Mouse (Mus musculus): ENCODE data around the gene Mboat2. TPM values are rescaled to one million over a fixed set of nuclear protein-coding genes. Genes with fewer than 3 reads are reported as not detected.
A peak's percentile ranks its signal among the peaks of the same experiment; 100 is the strongest.

Gene Mboat2
- total RNA-seq, 2 experiments from 2014 or later: 62.6 to 69.3 TPM

DNA sequence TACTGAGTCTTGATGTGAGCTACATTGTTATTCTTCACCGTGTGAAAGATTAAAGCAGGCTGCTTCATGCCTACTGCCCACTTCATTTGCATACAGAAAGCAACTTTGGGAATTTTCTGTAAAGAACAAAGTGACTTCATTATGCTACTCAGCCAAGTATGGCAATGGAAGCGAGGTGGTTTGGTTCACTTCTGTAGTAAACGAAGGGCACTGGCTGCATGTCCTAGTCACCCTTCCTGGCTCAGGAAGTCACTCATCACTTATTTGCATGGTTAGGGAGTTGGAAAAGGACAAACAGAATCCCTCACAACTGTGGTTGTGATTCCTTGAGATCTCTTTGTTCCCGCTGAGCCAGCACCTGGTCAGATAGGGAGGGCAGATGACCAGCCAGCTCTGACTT, 66.7 kb downstream of the Mboat2 start:
- DNase-seq (ENCODE audit: low spot score in 2 of 2): no peak

GRCm38 (mm10) chr12:24898226-24898625, 67.5 kb downstream of the Mboat2 start:
- no peak for DNase-seq (ENCODE audit: low spot score in 2 of 2)

DNA sequence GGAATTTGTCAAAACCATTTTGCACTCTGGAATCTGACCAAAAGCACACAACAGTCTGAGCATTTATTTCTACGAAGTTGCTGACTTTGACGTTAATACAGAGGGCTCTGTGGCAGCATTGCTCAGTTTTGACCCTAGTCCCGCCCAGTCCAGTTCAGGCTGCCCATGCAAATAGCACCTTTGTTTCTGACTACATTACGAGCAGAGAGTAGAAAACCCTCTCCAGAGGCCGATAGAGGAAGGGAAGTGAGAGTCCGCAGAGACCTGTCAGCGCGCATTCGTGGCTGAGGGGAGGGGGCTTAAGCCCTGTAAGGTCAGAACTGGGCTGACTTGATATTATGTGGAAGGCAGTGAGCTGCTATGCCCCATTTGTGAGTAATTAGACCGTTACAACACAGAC, 69.0 kb downstream of the Mboat2 start:
- DNase-seq (ENCODE audit: low spot score in 2 of 2): no peak

- DNase-seq (ENCODE audit: low spot score in 2 of 2): no peak
Measured at GRCm38 (mm10) chr12:24902736-24903135, 72.1 kb downstream of the Mboat2 start.

DNA sequence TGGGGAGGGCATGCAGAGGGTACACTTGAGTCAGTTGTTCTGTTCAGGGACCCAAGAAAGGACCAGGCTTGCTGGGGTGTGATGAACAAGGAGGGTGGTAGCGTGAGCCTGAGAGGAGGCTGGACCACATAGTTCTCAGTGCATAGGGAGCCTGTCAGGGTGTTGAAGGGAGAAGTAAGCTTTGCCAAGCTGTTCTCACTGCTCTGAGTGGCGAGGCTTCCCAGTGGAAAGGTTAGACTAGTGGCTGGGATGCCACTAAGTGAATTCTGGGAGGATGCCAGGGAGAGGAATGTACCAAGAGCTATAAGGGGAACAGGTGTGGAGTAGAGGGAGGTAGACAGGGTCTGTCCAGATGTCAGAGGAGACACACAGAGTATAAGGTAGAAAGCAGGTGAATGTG, 77.2 kb downstream of the Mboat2 start:
- DNase-seq (ENCODE audit: low spot score in 2 of 2): no peak

- DNase-seq (ENCODE audit: low spot score in 2 of 2): no peak
Measured at GRCm38 (mm10) chr12:24909679-24910078, 79.0 kb downstream of the Mboat2 start.

DNA sequence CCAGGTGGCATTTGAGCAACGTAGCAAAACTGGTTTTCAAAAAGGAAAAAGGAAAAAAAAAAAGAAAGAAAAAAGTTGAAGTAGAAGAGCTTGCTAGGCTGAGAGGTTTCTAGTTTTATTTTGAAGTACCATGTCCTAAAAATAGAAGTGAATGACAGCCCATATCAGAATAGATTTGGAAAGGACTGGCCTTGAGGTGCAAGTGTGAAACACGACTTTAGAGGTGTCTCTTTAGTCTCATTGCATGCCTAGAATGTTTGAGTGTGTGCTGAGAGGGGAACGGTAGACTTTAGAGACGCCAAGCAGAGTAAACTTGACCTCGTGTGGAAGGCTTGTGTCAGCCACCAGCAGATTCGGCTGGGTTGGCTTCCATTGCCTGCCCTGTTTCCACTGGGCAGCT, 81.5 kb downstream of the Mboat2 start:
- no peak for DNase-seq (ENCODE audit: low spot score in 2 of 2)

- no peak for DNase-seq (ENCODE audit: low spot score in 2 of 2)
Measured at GRCm38 (mm10) chr12:24912876-24913275, 82.2 kb downstream of the Mboat2 start.

DNA sequence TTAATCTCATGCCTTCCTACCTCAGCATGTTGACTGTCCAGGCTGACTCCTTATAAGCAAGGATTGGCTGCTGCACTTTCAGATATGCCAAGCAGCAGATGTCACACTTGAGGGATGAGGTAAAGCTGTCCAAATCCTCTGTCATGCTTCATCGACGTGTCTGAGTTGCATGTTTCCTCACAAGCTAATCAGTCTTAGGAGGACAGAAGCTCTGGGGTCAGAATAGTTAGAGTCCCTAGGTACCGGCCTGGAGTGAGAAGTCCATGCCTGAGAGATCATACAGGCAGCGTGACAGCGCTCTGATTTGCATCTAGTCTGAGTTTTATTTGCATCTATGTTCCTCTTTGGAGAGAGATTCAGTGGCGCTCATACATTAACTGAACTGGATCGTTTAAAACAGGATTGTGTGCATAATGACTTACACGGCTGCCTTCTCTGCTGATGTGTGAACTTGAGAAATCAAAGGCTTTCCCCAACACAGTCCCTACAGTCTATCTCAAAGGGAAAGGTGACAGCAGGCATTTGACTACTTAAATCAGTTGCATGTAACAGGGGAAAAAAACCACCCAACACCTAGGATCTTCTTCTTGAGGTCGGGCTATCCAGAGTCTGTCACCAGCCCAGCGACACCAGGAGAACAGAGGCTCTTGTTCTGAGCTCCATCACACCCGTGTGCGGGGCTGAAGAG, 88.0 kb downstream of the Mboat2 start:
- no peak for DNase-seq (ENCODE audit: low spot score in 2 of 2)

- DNase-seq (ENCODE audit: low spot score in 2 of 2): no peak
Measured at GRCm38 (mm10) chr12:24920861-24921260, 90.2 kb downstream of the Mboat2 start.

GRCm38 (mm10) chr12:24924003-24924402, 93.3 kb downstream of the Mboat2 start:
- DNase-seq (ENCODE audit: low spot score in 2 of 2): no peak

DNA sequence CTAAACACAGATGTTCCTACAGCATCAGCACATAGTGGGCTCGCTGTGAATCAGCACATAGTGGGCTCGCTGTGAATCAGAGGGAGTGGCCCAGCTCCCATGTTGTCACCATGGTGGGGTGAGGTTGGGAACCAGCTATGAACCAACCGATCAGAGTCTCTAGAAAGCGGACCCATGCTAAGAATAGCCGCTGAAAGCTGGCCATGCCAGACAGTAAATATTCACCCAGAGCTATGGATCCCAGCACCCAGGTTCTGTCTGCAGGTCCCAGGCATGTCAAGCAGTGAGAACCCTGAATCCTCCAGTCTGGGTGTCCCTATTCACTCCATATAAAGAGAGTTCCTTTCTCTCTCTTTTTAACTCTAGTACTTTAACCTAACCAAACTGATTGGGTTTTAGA, 94.6 kb downstream of the Mboat2 start:
- no peak for DNase-seq (ENCODE audit: low spot score in 2 of 2)

- DNase-seq (ENCODE audit: low spot score in 2 of 2): no peak
Measured at GRCm38 (mm10) chr12:24925684-24926083, 95.0 kb downstream of the Mboat2 start.

GRCm38 (mm10) chr12:24928051-24928748, 97.5 kb downstream of the Mboat2 start:
- DNase-seq (ENCODE audit: low spot score in 2 of 2): peak; percentile 81 to 90

DNA sequence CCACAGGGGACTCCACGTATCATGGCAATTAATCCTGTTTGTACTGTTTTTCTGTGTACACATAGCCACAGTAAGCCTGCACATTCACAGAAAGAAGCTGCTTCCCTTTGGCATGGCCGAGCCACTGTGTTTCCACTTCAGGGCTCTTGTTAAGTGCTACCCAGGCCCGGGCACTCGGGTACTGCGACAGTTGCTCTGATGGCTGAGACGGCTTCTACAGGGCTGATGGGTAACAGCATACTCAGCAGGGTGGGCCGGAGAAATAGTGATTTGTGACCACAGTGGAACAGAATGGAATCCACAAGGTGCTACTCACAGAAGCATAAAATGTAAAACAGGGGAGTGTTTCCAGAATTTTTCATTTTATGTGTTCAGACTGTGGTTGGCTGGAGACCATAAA, 98.4 kb downstream of the Mboat2 start:
- DNase-seq (ENCODE audit: low spot score in 2 of 2): no peak

DNA sequence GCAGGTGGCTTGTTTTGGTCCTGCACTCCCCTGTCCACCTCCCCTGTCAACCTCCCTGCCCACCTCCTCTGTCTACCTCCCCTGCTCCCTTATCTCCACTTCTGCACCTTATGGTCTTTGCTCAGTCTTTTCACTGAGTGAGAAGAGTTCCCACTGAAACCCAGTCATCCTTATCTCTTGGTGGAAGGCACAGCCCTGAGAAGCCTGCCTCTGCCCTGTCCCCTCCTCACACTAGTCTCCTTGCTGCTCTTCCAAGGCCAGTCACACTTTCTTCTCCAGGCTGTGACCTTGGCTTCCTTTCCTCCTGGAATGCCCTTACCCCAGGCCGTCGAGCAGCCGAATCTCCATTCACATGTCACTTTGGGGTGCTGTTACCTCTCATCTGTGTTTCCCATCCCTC, 100.1 kb downstream of the Mboat2 start:
- no peak for DNase-seq (ENCODE audit: low spot score in 2 of 2)

GRCm38 (mm10) chr12:24932120-24932519, 101.4 kb downstream of the Mboat2 start:
- DNase-seq (ENCODE audit: low spot score in 2 of 2): no peak

GRCm38 (mm10) chr12:24933206-24933775, 102.6 kb downstream of the Mboat2 start:
- DNase-seq (ENCODE audit: low spot score in 2 of 2): no peak

DNA sequence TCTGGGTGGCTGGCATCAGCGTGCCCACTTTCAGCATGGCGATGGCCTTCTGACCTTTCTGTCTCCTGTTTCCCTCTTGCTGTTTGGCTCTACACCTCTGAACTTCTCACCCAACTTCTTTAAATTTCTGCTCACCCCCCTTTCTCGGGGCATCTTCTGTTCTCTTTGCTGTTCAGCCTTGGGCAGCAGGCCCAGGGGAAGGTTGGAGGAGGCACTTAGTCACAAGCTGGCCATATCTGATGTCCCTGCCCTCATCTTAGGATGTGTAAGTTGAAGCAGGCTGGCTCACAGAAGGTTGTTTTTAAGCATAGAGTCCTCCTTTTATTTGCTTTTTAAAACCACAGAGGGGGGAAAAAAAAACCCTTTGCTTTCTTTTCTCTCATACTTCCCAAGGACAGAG, 103.3 kb downstream of the Mboat2 start:
- DNase-seq (ENCODE audit: low spot score in 2 of 2): no peak

DNA sequence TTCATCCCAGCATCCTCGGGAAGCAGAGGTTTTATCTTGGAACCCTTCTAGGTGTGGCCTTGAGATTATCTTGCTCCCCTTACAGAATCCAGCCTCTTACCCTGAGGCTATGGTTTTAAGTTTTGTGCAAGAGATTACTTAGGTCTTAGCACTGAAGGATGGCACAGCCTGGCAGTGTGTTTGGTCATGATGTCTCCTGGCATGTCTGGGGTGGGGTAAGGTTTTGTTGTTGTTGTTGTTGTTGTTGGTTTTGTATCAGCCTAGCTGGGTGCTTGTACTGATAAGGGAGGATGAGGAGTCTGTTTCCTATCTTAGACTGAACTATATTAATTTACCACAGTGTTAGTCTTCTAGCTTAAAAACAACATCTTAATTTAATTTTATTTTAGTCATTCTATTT, 105.6 kb downstream of the Mboat2 start:
- no peak for DNase-seq (ENCODE audit: low spot score in 2 of 2)

GRCm38 (mm10) chr12:24939372-24939771, 108.7 kb downstream of the Mboat2 start:
- no peak for DNase-seq (ENCODE audit: low spot score in 2 of 2)

DNA sequence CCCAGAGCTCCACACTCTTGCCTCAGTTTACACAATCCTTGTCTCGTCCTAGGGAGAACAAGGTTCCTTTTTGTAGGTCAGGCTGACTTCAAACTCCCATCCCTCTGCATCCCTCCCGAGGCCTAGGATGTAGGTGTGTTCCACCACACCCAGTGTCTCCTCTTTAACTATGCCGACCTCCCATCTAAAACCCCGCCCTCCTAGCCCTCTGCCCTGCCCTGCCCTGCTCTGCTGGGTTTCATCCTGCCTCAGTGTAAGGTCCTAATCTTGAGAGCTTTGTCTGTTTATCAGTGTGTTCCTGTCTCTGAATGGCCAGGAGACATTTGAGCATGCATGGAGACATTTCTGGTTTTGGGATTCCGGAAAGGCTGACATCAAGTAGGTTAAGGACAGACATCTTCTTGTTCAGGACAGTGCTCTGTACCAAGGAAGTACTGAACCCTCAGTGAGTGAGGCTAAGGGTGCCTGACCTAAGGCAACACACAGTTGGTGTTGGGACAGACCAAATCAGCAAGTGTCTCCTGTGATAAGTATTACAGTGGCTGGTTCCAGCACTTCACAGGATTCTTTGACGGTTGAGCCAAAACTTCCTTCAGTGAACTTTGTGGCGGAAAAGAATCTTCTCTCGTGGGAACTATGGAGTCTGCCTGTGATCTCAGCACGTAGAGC, 112.1 kb downstream of the Mboat2 start:
- no peak for DNase-seq (ENCODE audit: low spot score in 2 of 2)

Measured in layer of hippocampus, postnatal 14 days (tissue).